Mouse (Mus musculus) brain, embryonic 18.5 days (tissue): Measurements from ENCODE around the gene R3hdm4.

ENCODE experiments used
- DNase-seq: peaks from one replicate; pipeline ENCODE4 v3.0.0-alpha.2; 2012; ENCODE audit warnings: low read depth, low spot score

Gene R3hdm4

GRCm38 (mm10) chr10:79872862-79873261, 48.1 kb downstream of the R3hdm4 start:
- no peak for DNase-seq

GRCm38 (mm10) chr10:79871845-79872244, 49.2 kb downstream of the R3hdm4 start:
- no peak for DNase-seq

GRCm38 (mm10) chr10:79866601-79867000, 54.4 kb downstream of the R3hdm4 start:
- no peak for DNase-seq

GRCm38 (mm10) chr10:79865801-79866295, 55.2 kb downstream of the R3hdm4 start:
- no peak for DNase-seq

GRCm38 (mm10) chr10:79865189-79865601, 55.8 kb downstream of the R3hdm4 start:
- no peak for DNase-seq

- DNase-seq, result no peak
These were observed 56.4 kb downstream of the R3hdm4 start for GRCm38 (mm10) chr10:79864351-79865188.

- no peak for DNase-seq
These were observed 58.1 kb downstream of the R3hdm4 start for GRCm38 (mm10) chr10:79862925-79863324.

GRCm38 (mm10) chr10:79862049-79862788, 58.8 kb downstream of the R3hdm4 start:
- DNase-seq, result no peak

GRCm38 (mm10) chr10:79861230-79862048, 59.6 kb downstream of the R3hdm4 start:
- DNase-seq, result no peak

- DNase-seq, result no peak
These were observed 60.7 kb downstream of the R3hdm4 start for GRCm38 (mm10) chr10:79860079-79860911.
